Mouse (Mus musculus): ENCODE measurements around the gene Slc18a3. TPM values are rescaled to one million over a fixed set of nuclear protein-coding genes. Genes with fewer than 3 reads are reported as not detected.

Slc18a3 gene
- polyA plus RNA-seq, 1 experiment from 2014 or later: 7.0 TPM

- Histone ChIP-seq H3K27ac (ENCODE audit: low read depth, low read length) (no peak overlapping the region), H3K9ac (ENCODE audit: low read depth, low read length) (no peak overlapping the region), H3K9me3 (ENCODE audit: control insufficient read depth, low read length) (no peaks in the 10 kb centered on the region), H3K4me2 (replicated peaks; ENCODE audit: low read depth, low read length) (no peak overlapping the region), H3K36me3 (ENCODE audit: control insufficient read depth, insufficient read depth, low read length) (no peaks in the 10 kb centered on the region), H3K4me3 (ENCODE audit: low read depth, low read length) (no peak overlapping the region), H3K4me1 (replicated peaks; ENCODE audit: control insufficient read depth, insufficient read depth, low read length) (no peaks in the 10 kb centered on the region), H3K27me3 (ENCODE audit: control insufficient read depth, insufficient read depth, low read length) (no peaks in the 10 kb centered on the region)
- ATAC-seq (ENCODE audit: low FRiP score) (no peak), DNase-seq (ENCODE audit: low spot score) (no peak)
- 80% methylated on average over 9 of the region's 9 CpGs for WGBS
Observed at GRCm38 (mm10) chr14:32502764-32503688, 38.4 kb upstream of the Slc18a3 start.

- WGBS: 70% methylated on average over 2 of the region's 2 CpGs
- no peaks in the 10 kb centered on the region for H3K36me3 ChIP-seq (ENCODE audit: control insufficient read depth, insufficient read depth, low read length)
- no peak for DNase-seq (ENCODE audit: low spot score)
Observed at GRCm38 (mm10) chr14:32501303-32501702, 36.7 kb upstream of the Slc18a3 start.

DNA sequence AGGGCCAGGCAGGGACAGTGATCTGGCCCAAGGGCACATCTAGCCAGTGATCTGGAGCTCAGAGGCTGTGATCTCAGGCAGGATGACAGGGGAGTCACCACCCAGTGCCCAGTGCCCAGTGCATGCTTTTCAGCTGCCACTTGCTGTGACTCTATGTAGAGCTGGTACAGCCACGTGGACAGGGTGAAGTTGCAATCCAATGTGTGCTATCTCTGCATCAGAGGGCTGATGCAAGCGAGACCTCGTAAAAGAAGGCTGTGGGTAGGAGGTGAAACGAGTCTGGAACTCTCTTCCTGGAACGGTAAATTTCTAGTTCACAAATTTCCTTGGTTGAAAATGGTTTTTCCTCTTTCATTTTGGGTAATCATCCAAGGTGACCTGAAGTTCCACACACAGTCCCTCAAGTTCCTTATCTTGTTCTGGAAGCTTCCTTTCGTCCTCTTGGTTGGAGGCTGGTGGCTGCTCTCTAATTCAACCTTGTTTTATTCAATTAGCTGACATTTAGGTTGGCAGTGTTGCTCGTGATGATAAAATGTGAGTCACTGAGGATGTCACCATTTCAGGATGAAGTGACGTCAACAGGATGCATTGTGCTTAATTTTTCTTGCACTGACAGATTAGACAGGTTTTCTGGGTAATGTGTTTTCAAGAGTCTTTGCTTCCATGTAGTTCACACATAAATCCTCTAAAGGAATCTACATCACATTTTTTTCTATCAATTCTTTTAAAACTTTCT lies 31.6 kb upstream of the Slc18a3 start:
- DNase-seq (ENCODE audit: low spot score): no peak
- H3K27ac ChIP-seq (ENCODE audit: low read depth, low read length): no peak overlapping the region
- H3K4me2 ChIP-seq (replicated peaks; ENCODE audit: low read depth, low read length): no peak overlapping the region
- no peaks in the 10 kb centered on the region; the same call in 1 of the 2 replicates for H3K27me3 ChIP-seq (ENCODE audit: control insufficient read depth, insufficient read depth, low read length)
- no peak overlapping the region for H3K4me3 ChIP-seq (ENCODE audit: low read depth, low read length)
- H3K4me1 ChIP-seq (replicated peaks; ENCODE audit: control insufficient read depth, insufficient read depth, low read length): no peaks in the 10 kb centered on the region
- no peaks in the 10 kb centered on the region for H3K36me3 ChIP-seq (ENCODE audit: control insufficient read depth, insufficient read depth, low read length)
- H3K9me3 ChIP-seq (ENCODE audit: control insufficient read depth, low read length): no peaks in the 10 kb centered on the region
- no peak overlapping the region for H3K9ac ChIP-seq (ENCODE audit: low read depth, low read length)
- 83% methylated on average over 8 of the region's 8 CpGs for WGBS
- no peak for ATAC-seq (ENCODE audit: low FRiP score)

More at GRCm38 (mm10) chr14:32501303-32501702, 36.7 kb upstream of the Slc18a3 start:
- Histone ChIP-seq H3K4me3 (ENCODE audit: low read depth, low read length) (no peak overlapping the region), H3K4me1 (replicated peaks; ENCODE audit: control insufficient read depth, insufficient read depth, low read length) (no peaks in the 10 kb centered on the region), H3K4me2 (replicated peaks; ENCODE audit: low read depth, low read length) (no peak overlapping the region), H3K27me3 (ENCODE audit: control insufficient read depth, insufficient read depth, low read length) (no peaks in the 10 kb centered on the region), H3K27ac (ENCODE audit: low read depth, low read length) (no peak overlapping the region), H3K9me3 (ENCODE audit: control insufficient read depth, low read length) (no peaks in the 10 kb centered on the region), H3K9ac (ENCODE audit: low read depth, low read length) (no peak overlapping the region)
- no peak for ATAC-seq (ENCODE audit: low FRiP score)

DNA sequence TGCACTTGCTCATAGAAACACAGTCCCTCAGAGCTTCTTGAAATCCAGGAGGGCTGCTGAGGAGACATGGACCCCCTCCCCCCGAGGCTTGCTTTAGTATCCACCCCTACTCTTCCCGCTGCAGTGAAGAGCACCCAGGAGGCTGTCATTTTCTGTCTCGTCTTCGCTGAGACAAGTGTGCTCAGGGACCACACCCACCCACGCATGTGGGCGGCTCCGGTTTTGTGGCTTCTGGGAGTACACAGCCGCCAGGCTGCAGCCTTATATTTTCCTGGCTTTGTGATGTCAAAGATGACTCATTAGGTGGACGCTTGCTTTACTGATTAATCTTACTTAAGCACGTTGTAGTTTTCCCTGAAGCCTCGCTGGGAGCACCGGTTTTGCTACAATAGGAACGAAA lies 27.9 kb upstream of the Slc18a3 start:
- Histone ChIP-seq H3K4me2 (replicated peaks; ENCODE audit: low read depth, low read length) (peak overlapping the region; percentile 9), H3K27me3 (ENCODE audit: control insufficient read depth, insufficient read depth, low read length) (no peaks in the 10 kb centered on the region; the same call in 1 of the 2 replicates), H3K9me3 (ENCODE audit: control insufficient read depth, low read length) (no peaks in the 10 kb centered on the region), H3K9ac (ENCODE audit: low read depth, low read length) (no peak overlapping the region), H3K4me1 (replicated peaks; ENCODE audit: control insufficient read depth, insufficient read depth, low read length) (no peaks in the 10 kb centered on the region), H3K4me3 (ENCODE audit: low read depth, low read length) (no peak overlapping the region), H3K27ac (ENCODE audit: low read depth, low read length) (no peak overlapping the region), H3K36me3 (ENCODE audit: control insufficient read depth, insufficient read depth, low read length) (no peaks in the 10 kb centered on the region)
- WGBS: 24% methylated on average over 13 of the region's 13 CpGs
- no peak for ATAC-seq (ENCODE audit: low FRiP score)
- peak; percentile 19 for DNase-seq (ENCODE audit: low spot score)

- no peak overlapping the region for H3K27ac ChIP-seq (ENCODE audit: low read depth, low read length)
- no peaks in the 10 kb centered on the region for H3K4me1 ChIP-seq (replicated peaks; ENCODE audit: control insufficient read depth, insufficient read depth, low read length)
- WGBS: 9% methylated on average over 3 of the region's 3 CpGs
- DNase-seq (ENCODE audit: low spot score): peak; percentile 63
- H3K9ac ChIP-seq (ENCODE audit: low read depth, low read length): no peak overlapping the region
- no peaks in the 10 kb centered on the region for H3K36me3 ChIP-seq (ENCODE audit: control insufficient read depth, insufficient read depth, low read length)
- H3K4me2 ChIP-seq (replicated peaks; ENCODE audit: low read depth, low read length): no peak overlapping the region
- no peaks in the 10 kb centered on the region for H3K27me3 ChIP-seq (ENCODE audit: control insufficient read depth, insufficient read depth, low read length)
- no peak overlapping the region for H3K4me3 ChIP-seq (ENCODE audit: low read depth, low read length)
- no peak for ATAC-seq (ENCODE audit: low FRiP score)
- H3K9me3 ChIP-seq (ENCODE audit: control insufficient read depth, low read length): no peaks in the 10 kb centered on the region
Observed at GRCm38 (mm10) chr14:32482061-32482460, 17.4 kb upstream of the Slc18a3 start.

- H3K27me3 ChIP-seq (ENCODE audit: control insufficient read depth, insufficient read depth, low read length): no peaks in the 10 kb centered on the region
- H3K9ac ChIP-seq (ENCODE audit: low read depth, low read length): no peak overlapping the region
- no peaks in the 10 kb centered on the region for H3K4me1 ChIP-seq (replicated peaks; ENCODE audit: control insufficient read depth, insufficient read depth, low read length)
- no peak overlapping the region for H3K4me3 ChIP-seq (ENCODE audit: low read depth, low read length)
- WGBS: 76% methylated on average over 1 of the region's 1 CpGs
- DNase-seq (ENCODE audit: low spot score) (no peak), ATAC-seq (ENCODE audit: low FRiP score) (no peak)
- H3K9me3 ChIP-seq (ENCODE audit: control insufficient read depth, low read length): no peaks in the 10 kb centered on the region
- H3K36me3 ChIP-seq (ENCODE audit: control insufficient read depth, insufficient read depth, low read length): no peaks in the 10 kb centered on the region
- no peak overlapping the region for H3K4me2 ChIP-seq (replicated peaks; ENCODE audit: low read depth, low read length)
- no peak overlapping the region for H3K27ac ChIP-seq (ENCODE audit: low read depth, low read length)
Observed at GRCm38 (mm10) chr14:32477581-32477980, 12.9 kb upstream of the Slc18a3 start.

GRCm38 (mm10) chr14:32476559-32476958 lies 11.9 kb upstream of the Slc18a3 start:
- Histone ChIP-seq H3K27me3 (ENCODE audit: control insufficient read depth, insufficient read depth, low read length) (no peaks in the 10 kb centered on the region), H3K4me3 (ENCODE audit: low read depth, low read length) (no peak overlapping the region), H3K4me2 (replicated peaks; ENCODE audit: low read depth, low read length) (no peak overlapping the region), H3K9me3 (ENCODE audit: control insufficient read depth, low read length) (no peaks in the 10 kb centered on the region), H3K36me3 (ENCODE audit: control insufficient read depth, insufficient read depth, low read length) (no peaks in the 10 kb centered on the region), H3K27ac (ENCODE audit: low read depth, low read length) (no peak overlapping the region), H3K4me1 (replicated peaks; ENCODE audit: control insufficient read depth, insufficient read depth, low read length) (no peaks in the 10 kb centered on the region), H3K9ac (ENCODE audit: low read depth, low read length) (no peak overlapping the region)
- no peak for ATAC-seq (ENCODE audit: low FRiP score)
- WGBS: 83% methylated on average over 6 of the region's 6 CpGs
- DNase-seq (ENCODE audit: low spot score): no peak

DNA sequence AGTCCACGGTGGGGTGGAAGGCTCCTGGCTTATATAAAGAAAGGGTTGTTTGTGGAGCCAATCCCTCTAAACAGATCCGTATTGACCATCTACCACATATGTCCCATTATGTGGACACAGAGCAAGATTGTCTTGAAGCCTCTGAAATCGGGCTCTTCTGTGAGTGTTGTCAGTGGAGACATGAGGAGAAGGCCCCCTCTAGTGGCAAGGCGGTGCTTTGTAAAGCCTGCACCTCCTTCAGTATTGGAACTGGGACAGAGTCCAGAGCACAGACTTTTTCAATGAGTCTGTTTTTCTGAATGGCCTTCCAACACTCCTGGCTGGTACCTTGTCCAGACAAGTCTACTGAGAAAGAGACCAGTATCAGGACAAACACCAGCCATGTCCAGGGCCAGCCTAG lies 8.3 kb upstream of the Slc18a3 start:
- ATAC-seq (ENCODE audit: low FRiP score): no peak
- Histone ChIP-seq H3K4me2 (replicated peaks; ENCODE audit: low read depth, low read length) (no peak overlapping the region), H3K27me3 (ENCODE audit: control insufficient read depth, insufficient read depth, low read length) (no peaks in the 10 kb centered on the region), H3K9ac (ENCODE audit: low read depth, low read length) (no peak overlapping the region), H3K4me1 (replicated peaks; ENCODE audit: control insufficient read depth, insufficient read depth, low read length) (no peaks in the 10 kb centered on the region), H3K27ac (ENCODE audit: low read depth, low read length) (no peak overlapping the region), H3K9me3 (ENCODE audit: control insufficient read depth, low read length) (no peaks in the 10 kb centered on the region), H3K36me3 (ENCODE audit: control insufficient read depth, insufficient read depth, low read length) (no peaks in the 10 kb centered on the region), H3K4me3 (ENCODE audit: low read depth, low read length) (no peak overlapping the region)
- DNase-seq (ENCODE audit: low spot score): peak; percentile 76
- WGBS: 15% methylated on average over 4 of the region's 4 CpGs
